Mouse (Mus musculus): ENCODE measurements at regions not wholly inside any gene's neighbourhood (a gene's known extent, or its start where the extent isn't known, plus 50 kb on each side); places are given as distances from the start of the nearest gene placed in this dataset.
A peak's percentile ranks its signal among the peaks of the same experiment; 100 is the strongest.

DNA sequence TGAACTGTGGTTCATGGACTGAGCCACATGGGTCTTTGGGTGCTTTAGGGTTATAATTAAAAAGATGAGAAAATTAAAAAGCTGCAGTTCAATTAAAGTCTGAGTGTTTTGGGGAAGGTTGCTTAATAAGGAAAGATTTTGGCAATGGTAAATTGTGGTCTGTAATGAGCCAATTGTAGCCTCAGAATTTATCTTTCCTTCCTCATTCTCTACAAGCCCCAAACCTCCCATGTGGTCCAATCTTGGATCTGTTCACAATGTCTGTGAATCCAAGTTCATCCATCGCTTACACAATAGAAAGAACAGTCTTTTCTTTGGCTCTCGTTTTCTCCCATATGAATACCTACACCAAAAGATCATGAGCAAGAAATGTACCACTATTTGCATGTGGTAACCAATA is 155.2 kb upstream of the Trp63 start:
- Histone ChIP-seq H3K9ac (replicated peaks) (no peak overlapping the region), H3K36me3 (no peaks in the 10 kb centered on the region), H3K4me2 (no peak overlapping the region), H3K4me3 (replicated peaks) (no peak overlapping the region), H3K9me3 (replicated peaks) (no peaks in the 10 kb centered on the region), H3K27me3 (replicated peaks) (no peaks in the 10 kb centered on the region), H3K4me1 (no peaks in the 10 kb centered on the region), H3K27ac (replicated peaks) (no peak overlapping the region)
- ATAC-seq (ENCODE audit: low FRiP score), result no peak
- WGBS, result 89% methylated on average over 2 of the region's 2 CpGs

- no peaks in the 10 kb centered on the region for H3K36me3 ChIP-seq
- no peak overlapping the region for H3K27ac ChIP-seq (replicated peaks)
- no peak overlapping the region for H3K4me2 ChIP-seq
- no peaks in the 10 kb centered on the region for H3K9me3 ChIP-seq (replicated peaks)
- H3K27me3 ChIP-seq (replicated peaks), result no peaks in the 10 kb centered on the region
- H3K9ac ChIP-seq (replicated peaks), result no peak overlapping the region
- no peak for ATAC-seq (ENCODE audit: low FRiP score)
- H3K4me3 ChIP-seq (replicated peaks), result no peak overlapping the region
- 92% methylated on average over 1 of the region's 1 CpGs for WGBS
- no peaks in the 10 kb centered on the region for H3K4me1 ChIP-seq
These were observed 153.9 kb upstream of the Trp63 start for GRCm38 (mm10) chr16:25529681-25530080.

DNA sequence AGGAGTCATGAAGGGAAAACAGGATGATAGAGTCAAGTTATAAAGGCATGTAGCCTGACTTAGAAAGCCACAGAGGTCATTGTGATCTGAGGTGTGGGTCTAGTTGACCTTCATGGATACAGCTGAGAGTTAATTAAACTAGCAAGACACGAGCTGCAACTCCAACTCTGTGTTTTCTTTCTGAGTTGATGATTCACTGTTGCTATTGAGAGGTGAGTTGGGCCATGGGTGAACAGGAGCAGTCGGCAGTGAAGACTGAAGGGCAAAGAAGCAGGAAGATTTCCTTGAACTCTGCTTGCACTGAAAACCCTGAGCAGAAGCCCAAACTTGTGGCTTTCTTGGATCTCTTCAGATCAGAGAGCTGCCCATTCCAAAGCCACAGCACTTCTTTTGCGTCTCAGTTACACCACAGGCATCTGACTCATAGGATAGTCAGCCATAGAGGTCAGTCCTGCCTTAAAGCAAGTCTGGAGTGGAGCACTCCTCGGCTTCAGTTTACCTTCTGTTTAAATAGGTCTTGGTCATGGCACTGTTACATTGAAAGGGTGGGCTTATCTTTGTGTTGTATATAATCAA is 151.7 kb upstream of the Trp63 start:
- no peaks in the 10 kb centered on the region for H3K36me3 ChIP-seq
- WGBS, result 79% methylated on average over 4 of the region's 4 CpGs
- ATAC-seq (ENCODE audit: low FRiP score), result no peak
- H3K4me2 ChIP-seq, result no peak overlapping the region
- no peaks in the 10 kb centered on the region for H3K4me1 ChIP-seq
- no peaks in the 10 kb centered on the region for H3K9me3 ChIP-seq (replicated peaks)
- H3K9ac ChIP-seq (replicated peaks), result no peak overlapping the region
- H3K27me3 ChIP-seq (replicated peaks), result no peaks in the 10 kb centered on the region
- H3K4me3 ChIP-seq (replicated peaks), result no peak overlapping the region
- H3K27ac ChIP-seq (replicated peaks), result no peak overlapping the region

GRCm38 (mm10) chr16:25532519-25533205 is 150.9 kb upstream of the Trp63 start:
- no peak overlapping the region for H3K4me2 ChIP-seq
- H3K9me3 ChIP-seq (replicated peaks), result no peaks in the 10 kb centered on the region
- no peaks in the 10 kb centered on the region for H3K36me3 ChIP-seq
- H3K27ac ChIP-seq (replicated peaks), result no peak overlapping the region
- ATAC-seq (ENCODE audit: low FRiP score), result no peak
- H3K4me3 ChIP-seq (replicated peaks), result no peak overlapping the region
- whole genome bisulfite sequencing, result 85% methylated on average over 3 of the region's 3 CpGs
- H3K9ac ChIP-seq (replicated peaks), result no peak overlapping the region
- H3K27me3 ChIP-seq (replicated peaks), result no peaks in the 10 kb centered on the region
- no peaks in the 10 kb centered on the region for H3K4me1 ChIP-seq

DNA sequence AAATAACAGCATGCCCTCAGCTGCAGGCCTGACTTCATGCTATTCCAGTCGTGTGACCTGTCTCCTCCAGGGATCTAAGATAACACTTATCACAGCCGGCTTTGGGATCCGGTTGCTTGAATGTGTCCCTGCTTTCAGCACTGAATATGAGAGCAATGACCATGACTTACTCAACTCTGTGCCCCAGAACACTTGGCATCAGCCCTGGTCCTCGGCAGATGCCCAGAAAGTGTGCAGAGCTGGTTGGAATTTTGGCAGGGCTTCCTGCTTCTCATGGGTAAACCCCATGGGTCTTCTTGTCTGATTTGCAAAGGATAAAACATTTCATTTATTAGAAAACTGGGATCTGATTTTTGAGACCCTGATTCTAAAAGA is 150.4 kb upstream of the Trp63 start:
- Histone ChIP-seq H3K4me1 (no peaks in the 10 kb centered on the region), H3K9ac (replicated peaks) (no peak overlapping the region), H3K27me3 (replicated peaks) (no peaks in the 10 kb centered on the region), H3K4me2 (no peak overlapping the region), H3K4me3 (replicated peaks) (no peak overlapping the region), H3K36me3 (no peaks in the 10 kb centered on the region), H3K9me3 (replicated peaks) (no peaks in the 10 kb centered on the region), H3K27ac (replicated peaks) (no peak overlapping the region)
- 77% methylated on average over 4 of the region's 4 CpGs for WGBS
- ATAC-seq (ENCODE audit: low FRiP score), result no peak

- no peak overlapping the region for H3K4me2 ChIP-seq
- no peak overlapping the region for H3K9ac ChIP-seq (replicated peaks)
- WGBS, result 89% methylated on average over 6 of the region's 6 CpGs
- H3K27ac ChIP-seq (replicated peaks), result no peak overlapping the region
- no peaks in the 10 kb centered on the region for H3K27me3 ChIP-seq (replicated peaks)
- no peaks in the 10 kb centered on the region for H3K36me3 ChIP-seq
- H3K9me3 ChIP-seq (replicated peaks), result no peaks in the 10 kb centered on the region
- no peak for ATAC-seq (ENCODE audit: low FRiP score)
- H3K4me1 ChIP-seq, result no peaks in the 10 kb centered on the region
- H3K4me3 ChIP-seq (replicated peaks), result no peak overlapping the region
These were observed 147.0 kb upstream of the Trp63 start for GRCm38 (mm10) chr16:25536550-25536949.

GRCm38 (mm10) chr16:25549542-25550110 is 133.9 kb upstream of the Trp63 start:
- Histone ChIP-seq H3K9me3 (replicated peaks) (no peaks in the 10 kb centered on the region), H3K4me1 (no peaks in the 10 kb centered on the region), H3K27ac (replicated peaks) (no peak overlapping the region), H3K27me3 (replicated peaks) (no peaks in the 10 kb centered on the region), H3K4me3 (replicated peaks) (no peak overlapping the region), H3K4me2 (no peak overlapping the region), H3K36me3 (no peaks in the 10 kb centered on the region), H3K9ac (replicated peaks) (no peak overlapping the region)
- WGBS, result 85% methylated on average over 8 of the region's 8 CpGs
- ATAC-seq (ENCODE audit: low FRiP score), result no peak

- no peak overlapping the region for H3K4me3 ChIP-seq (replicated peaks)
- H3K4me2 ChIP-seq, result no peak overlapping the region
- 71% methylated on average over 3 of the region's 3 CpGs for WGBS
- H3K36me3 ChIP-seq, result no peaks in the 10 kb centered on the region
- H3K27ac ChIP-seq (replicated peaks), result no peak overlapping the region
- no peak for ATAC-seq (ENCODE audit: low FRiP score)
- no peaks in the 10 kb centered on the region for H3K9me3 ChIP-seq (replicated peaks)
- no peaks in the 10 kb centered on the region for H3K4me1 ChIP-seq
- H3K27me3 ChIP-seq (replicated peaks), result no peaks in the 10 kb centered on the region
- H3K9ac ChIP-seq (replicated peaks), result no peak overlapping the region
These were observed 126.4 kb upstream of the Trp63 start for GRCm38 (mm10) chr16:25557181-25557580.

- Histone ChIP-seq H3K36me3 (no peaks in the 10 kb centered on the region), H3K4me1 (no peaks in the 10 kb centered on the region), H3K27me3 (replicated peaks) (no peaks in the 10 kb centered on the region), H3K9me3 (replicated peaks) (no peaks in the 10 kb centered on the region), H3K27ac (replicated peaks) (no peak overlapping the region), H3K4me3 (replicated peaks) (no peak overlapping the region), H3K4me2 (no peak overlapping the region), H3K9ac (replicated peaks) (no peak overlapping the region)
- 72% methylated on average over 6 of the region's 6 CpGs for WGBS
- ATAC-seq (ENCODE audit: low FRiP score), result no peak
These were observed 103.3 kb upstream of the Trp63 start for GRCm38 (mm10) chr16:25580216-25580615.

DNA sequence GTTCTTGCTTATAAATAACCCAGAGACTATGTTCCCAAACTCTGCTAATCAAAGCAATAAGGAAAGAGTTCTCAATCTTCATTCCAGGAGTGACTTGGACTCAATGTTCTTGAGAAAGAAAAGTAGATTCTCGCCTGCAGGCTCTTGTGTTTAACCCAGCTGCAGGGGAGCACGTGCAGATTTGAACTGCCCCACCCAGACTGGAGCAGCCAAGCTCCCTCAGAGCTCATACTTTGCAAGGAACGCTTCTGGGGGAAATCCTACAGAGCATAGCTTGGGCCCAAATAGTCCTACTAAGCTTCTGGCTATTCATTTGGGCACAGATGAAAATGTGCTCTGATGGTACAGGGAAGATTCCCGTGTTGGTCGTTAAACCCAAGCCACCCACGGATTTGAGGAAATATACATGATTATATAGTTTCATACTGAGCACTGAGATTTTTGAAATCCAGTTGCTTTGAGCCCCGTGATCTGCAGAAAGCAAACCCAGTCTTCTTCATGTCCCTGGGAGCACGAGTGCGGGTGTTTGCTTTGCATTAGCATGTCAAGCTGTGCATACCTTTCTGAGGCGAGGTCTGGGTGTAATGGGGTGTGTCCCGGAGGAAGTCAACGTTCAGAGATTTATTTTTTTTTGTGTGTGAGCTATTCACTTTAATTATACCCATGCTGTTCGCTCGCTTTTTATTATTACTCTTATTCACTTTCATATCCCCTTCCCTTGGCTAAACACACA is 99.1 kb upstream of the Trp63 start:
- H3K4me3 ChIP-seq (replicated peaks), result no peak overlapping the region
- no peaks in the 10 kb centered on the region for H3K27me3 ChIP-seq (replicated peaks)
- H3K27ac ChIP-seq (replicated peaks), result no peak overlapping the region
- no peak overlapping the region for H3K9ac ChIP-seq (replicated peaks)
- peak overlapping the region; percentile 38 for H3K4me2 ChIP-seq
- no peaks in the 10 kb centered on the region for H3K4me1 ChIP-seq
- WGBS, result 45% methylated on average over 14 of the region's 14 CpGs
- no peaks in the 10 kb centered on the region for H3K9me3 ChIP-seq (replicated peaks)
- no peak for ATAC-seq (ENCODE audit: low FRiP score)
- no peaks in the 10 kb centered on the region for H3K36me3 ChIP-seq

- Histone ChIP-seq H3K4me3 (replicated peaks) (no peak overlapping the region), H3K9me3 (replicated peaks) (no peaks in the 10 kb centered on the region), H3K27ac (replicated peaks) (no peak overlapping the region), H3K4me2 (peak overlapping the region; percentile 38), H3K27me3 (replicated peaks) (no peaks in the 10 kb centered on the region), H3K9ac (replicated peaks) (no peak overlapping the region), H3K4me1 (no peaks in the 10 kb centered on the region), H3K36me3 (no peaks in the 10 kb centered on the region)
- no peak for ATAC-seq (ENCODE audit: low FRiP score)
- WGBS, result 37% methylated on average over 7 of the region's 7 CpGs
These were observed 98.5 kb upstream of the Trp63 start for GRCm38 (mm10) chr16:25585070-25585454.

- Histone ChIP-seq H3K4me2 (no peak overlapping the region), H3K9ac (replicated peaks) (no peak overlapping the region), H3K4me1 (no peaks in the 10 kb centered on the region), H3K27me3 (replicated peaks) (no peaks in the 10 kb centered on the region), H3K4me3 (replicated peaks) (no peak overlapping the region), H3K36me3 (no peaks in the 10 kb centered on the region), H3K9me3 (replicated peaks) (no peaks in the 10 kb centered on the region), H3K27ac (replicated peaks) (no peak overlapping the region)
- no peak for ATAC-seq (ENCODE audit: low FRiP score)
- 94% methylated on average over 3 of the region's 3 CpGs for WGBS
These were observed 97.6 kb upstream of the Trp63 start for GRCm38 (mm10) chr16:25585953-25586352.
